Mouse (Mus musculus) left cerebral cortex, postnatal 10 days (tissue): Measurements from ENCODE around the gene Il1a. TPM values are rescaled to one million over a fixed set of nuclear protein-coding genes. Genes with fewer than 3 reads are reported as not detected.

ENCODE experiments used
- DNase-seq, 2 experiments: peaks; one replicate each; pipeline ENCODE4 v3.0.0; 2021 to 2022; ENCODE audit warnings: low spot score in 2 of 2, mixed read lengths in 1 of 2; ENCODE audit errors: extremely low spot score in 1 of 2
- intact Hi-C: fragments of 180-260 bp; cut with DNase I; formaldehyde crosslinking; loops from one replicate; pipeline ENCODE4 v1.15.1; 2025
- total RNA-seq, 2 experiments: library from RNA; stranded (reverse); gene quantifications; 2 replicates each; pipeline ENCODE4 v1.2.3; 2021

Gene Il1a
- under 1 TPM; 0.49 to 0.57 TPM for total RNA-seq

GRCm38 (mm10) chr2:129309836-129310235 is at the start of gene Il1a:
Il1a (minus strand) TSS chr2:129309972.
- intact Hi-C loops, result no loop called here

GRCm38 (mm10) chr2:129338138-129338621 is 28.4 kb upstream of the Il1a start:
- DNase-seq, result no peak
- intact Hi-C loops, result no loop called here

More at GRCm38 (mm10) chr2:129309836-129310235, at the start of gene Il1a:
- no peak for DNase-seq

DNA sequence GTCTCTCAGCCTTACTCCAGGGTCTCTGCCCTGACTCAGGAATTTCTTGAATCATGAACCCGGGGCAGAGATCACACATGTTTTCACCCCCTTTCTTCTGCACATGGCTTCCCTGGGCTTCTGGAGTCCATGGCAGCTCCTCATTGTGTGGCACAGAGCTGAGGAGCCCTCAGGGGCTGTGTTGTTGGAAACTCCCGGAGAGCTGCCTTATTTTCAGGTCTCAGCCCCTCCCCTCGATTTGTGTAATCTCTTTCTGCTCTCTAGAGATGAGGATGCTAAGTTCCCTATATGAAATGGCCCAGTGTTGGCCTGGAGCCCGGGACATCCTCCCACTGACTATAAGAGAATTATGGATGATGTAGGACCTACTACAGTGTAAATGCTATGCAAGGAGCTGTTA is 23.7 kb upstream of the Il1a start:
- no peak for DNase-seq
- intact Hi-C loops, result no loop called here

DNA sequence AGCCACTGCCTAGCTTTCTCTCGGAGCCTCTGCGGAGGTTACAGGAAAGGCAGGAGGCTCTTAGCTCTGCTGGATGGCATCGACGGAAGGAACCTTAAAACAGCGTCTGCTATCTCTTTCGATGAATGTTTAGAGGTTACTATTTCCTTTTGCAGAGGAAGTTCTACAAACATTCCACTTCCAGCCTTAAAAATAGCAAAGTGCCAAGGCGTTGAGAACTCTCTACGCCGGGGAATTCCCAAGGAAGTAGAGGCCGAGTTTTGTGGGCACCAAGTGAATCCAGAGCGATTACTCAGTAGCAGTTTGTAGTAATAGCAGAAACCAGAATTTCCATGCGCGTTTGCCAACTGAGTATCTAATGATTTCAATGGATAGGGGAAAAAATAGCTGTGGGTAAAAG is 20.8 kb upstream of the Il1a start:
- no peak for DNase-seq
- intact Hi-C loops, result no loop called here

GRCm38 (mm10) chr2:129330024-129330423 is 20.3 kb upstream of the Il1a start:
- DNase-seq, result no peak
- intact Hi-C loops, result no loop called here

DNA sequence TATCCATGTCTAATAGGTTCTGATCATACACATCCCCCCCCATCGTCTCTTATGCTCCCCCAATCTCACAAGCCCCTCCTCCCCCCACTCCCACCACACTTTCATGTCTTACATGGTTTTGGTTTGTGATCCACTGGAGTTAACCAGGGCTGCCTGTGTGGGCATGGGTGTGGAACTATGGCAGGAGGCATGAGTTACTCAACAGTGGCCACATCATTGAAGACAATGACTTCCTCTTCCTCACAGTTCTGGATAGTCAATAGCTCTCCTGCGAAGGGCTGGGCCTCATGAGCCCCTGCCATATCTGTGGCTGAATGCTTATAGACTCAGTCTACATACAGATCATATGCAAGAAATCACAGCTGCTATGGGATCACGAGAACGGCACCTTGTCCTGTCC is 18.5 kb upstream of the Il1a start:
- no peak for DNase-seq
- intact Hi-C loops, result no loop called here

GRCm38 (mm10) chr2:129324216-129324615 is 14.4 kb upstream of the Il1a start:
- intact Hi-C loops, result no loop called here
- DNase-seq, result no peak

- DNase-seq, result peak in 1 of 2 experiments; percentile 34
- intact Hi-C loops, result no loop called here
These were observed 12.4 kb upstream of the Il1a start for GRCm38 (mm10) chr2:129322117-129322635.

DNA sequence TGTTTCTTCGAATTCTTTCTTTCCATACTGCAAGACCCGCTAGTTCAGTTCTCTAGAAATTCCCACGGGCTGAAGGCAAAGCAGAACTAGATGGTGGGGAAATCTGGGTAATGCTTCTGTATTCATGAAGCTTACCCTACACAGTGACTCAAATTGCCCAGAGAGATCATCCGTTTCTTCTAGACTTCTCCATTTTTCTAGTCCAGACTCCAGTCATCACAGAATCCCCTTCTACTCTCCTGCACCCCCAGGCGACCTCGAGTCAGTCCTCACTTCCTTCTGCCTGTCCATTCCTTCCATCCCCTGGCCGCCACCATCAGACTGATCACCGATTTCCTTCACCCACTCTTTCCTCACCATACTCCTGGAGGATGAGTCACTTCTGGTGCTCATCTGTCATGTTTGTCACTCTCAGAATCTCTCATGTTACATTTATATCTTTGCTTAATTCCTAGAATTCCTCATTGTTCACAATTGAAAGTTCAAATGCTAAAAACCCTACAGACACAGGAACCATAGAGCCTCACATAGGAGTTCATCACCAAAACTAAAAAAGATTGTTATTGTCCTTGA is 10.3 kb upstream of the Il1a start:
- DNase-seq, result no peak
- intact Hi-C loops, result no loop called here

- intact Hi-C loops, result no loop called here
- DNase-seq, result no peak
These were observed 6.1 kb upstream of the Il1a start for GRCm38 (mm10) chr2:129315831-129316230.

GRCm38 (mm10) chr2:129314880-129315279 is 5.1 kb upstream of the Il1a start:
- intact Hi-C loops, result no loop called here
- DNase-seq, result no peak

GRCm38 (mm10) chr2:129313934-129314333 is 4.2 kb upstream of the Il1a start:
- intact Hi-C loops, result no loop called here

DNA sequence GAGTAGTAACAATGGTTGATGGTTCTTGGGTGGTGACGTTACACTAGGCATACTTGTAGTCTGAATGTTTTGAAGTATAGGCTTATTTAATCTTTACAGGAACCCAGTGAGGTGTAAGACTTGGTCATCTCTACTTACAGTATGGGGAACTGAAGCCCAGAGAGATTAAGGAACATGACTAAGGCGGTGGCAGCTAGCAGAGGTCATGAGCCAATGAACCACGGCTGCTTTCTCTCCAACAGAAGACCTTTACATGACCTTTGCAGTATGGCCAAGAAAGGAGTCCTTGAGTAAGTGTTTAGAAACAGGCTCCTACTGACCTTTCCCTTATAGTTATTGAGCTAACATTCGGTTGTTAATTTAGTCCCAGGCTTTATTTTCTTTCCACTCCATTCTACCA is 3.8 kb downstream of the Il1a start:
- DNase-seq, result no peak
- intact Hi-C loops, result no loop called here

More at GRCm38 (mm10) chr2:129313934-129314333, 4.2 kb upstream of the Il1a start:
- DNase-seq, result no peak

DNA sequence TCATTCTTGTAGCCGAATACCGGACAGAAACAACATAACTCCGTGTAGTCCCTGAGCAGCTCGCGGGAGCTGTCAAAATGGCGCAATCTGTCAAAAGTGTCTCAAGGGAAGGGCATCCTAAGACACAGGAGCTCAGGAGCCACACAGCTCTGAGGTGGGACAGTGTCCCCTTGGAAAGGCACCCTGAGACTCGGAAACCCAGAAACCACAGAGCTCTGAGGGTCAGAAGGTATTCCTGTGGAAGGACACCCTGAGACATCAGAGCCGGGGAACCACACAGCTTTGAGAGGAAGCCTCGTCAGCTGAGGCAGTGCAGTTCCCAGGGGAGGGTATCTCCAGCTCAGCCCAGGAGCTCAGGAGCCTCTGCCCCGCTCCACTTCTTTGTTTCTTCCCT is 12.2 kb downstream of the Il1a start:
- peak in 1 of 2 experiments; percentile 32 for DNase-seq
- intact Hi-C loops, result loop anchor here (5.0 kb wide), 1 partner anchor 110 kb away; no protein-coding TSS in a partner anchor

DNA sequence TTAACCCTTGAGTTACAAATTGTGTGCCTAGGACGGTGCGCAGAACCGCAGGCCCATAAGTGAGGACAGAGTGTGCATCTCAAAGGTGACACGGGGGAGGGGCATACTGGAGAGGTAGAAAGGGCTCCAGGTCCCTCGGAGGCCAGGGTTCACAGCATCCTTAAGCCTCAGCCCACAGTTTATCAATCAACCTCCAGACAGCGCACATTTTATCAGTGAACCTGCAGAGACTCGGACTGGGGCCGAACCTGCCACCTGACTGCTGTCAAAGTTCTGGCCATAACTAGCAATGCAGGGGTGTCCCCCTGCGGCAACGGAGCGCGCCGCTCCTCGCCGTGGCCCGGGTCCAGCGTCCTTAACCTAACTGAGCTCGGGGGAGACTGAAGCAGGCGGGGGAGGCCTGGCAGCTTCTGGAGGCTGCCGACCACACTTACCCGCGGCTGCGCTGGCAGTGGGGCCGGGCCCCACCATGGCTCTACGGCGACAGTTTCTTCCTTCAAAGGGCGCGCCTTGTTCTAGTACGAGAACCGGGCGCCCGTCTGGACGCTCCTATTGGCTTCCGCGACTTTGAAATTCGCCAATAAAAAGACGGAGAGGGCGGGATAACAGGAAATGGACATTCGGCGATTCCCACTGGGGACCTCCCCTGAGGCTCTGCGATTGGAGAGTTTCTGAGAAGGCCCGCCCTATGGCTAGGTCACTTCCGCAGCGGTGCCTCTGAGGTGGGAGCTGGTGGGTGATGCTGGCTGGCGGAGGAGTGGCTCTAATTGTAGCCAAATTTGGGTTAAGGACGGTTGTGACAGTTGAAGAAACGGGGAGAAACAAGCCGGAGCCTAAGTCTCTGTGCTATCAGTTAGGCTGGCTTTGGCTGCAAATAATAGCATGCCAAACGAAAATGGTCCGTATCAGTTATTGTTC is 12.8 kb downstream of the Il1a start, which contains the start of gene Ckap2l:
Gene Ckap2l (minus strand): TSS at position 542 of the 918 bp plus-strand sequence.
- intact Hi-C loops, result loop anchor here (5.0 kb wide), 1 partner anchor 110 kb away; no protein-coding TSS in a partner anchor

DNA sequence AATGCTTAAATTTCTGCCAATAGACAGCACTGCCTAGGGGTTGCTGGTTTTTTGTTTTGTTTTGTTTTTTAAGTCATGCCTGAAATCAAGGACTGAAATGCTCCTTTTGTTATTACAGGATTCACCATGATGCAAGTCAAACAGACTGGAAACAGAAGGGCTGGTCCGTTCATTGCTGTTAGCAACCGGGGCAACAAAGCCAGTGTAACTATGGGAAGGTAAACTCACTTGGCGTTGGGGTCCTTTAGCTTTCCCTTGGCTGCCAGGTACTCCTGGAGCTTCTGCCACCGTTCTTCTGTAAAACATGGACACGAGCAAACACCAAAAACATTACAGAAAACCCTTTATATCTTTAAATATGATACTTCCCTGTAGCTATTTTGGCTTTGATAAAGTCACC is 13.7 kb downstream of the Il1a start:
- DNase-seq, result no peak

More for the DNA sequence above, 12.8 kb downstream of the Il1a start, which contains the start of gene Ckap2l:
- peak; percentile 97 to 98 for DNase-seq

DNA sequence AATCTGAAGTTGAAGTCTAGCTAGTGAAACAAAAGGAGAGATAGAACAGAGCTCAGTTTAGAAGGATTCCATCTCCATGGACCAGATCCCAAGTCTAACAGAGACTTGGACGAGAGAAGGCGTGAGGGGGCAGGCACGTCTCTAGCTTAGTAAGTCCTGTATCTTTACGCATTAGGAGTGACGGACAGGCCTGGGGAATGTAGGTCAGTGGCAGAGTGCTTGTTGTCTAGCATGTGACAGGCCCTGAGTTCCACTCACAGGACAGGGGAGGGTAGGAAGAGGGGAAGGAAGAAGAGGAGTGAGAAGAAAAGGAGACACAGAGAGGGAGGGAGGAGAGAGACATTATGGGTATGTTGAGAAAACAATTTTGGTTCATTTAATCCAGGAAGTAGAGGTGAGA is 14.7 kb downstream of the Il1a start:
- intact Hi-C loops, result loop anchor here (5.0 kb wide), 1 partner anchor 112 kb away; no protein-coding TSS in a partner anchor

More for the DNA sequence above, 13.7 kb downstream of the Il1a start:
- intact Hi-C loops, result loop anchor here (5.0 kb wide), 1 partner anchor 111 kb away; no protein-coding TSS in a partner anchor

GRCm38 (mm10) chr2:129273823-129274222 is 35.9 kb downstream of the Il1a start:
- intact Hi-C loops, result no loop called here
- no peak for DNase-seq

More for the DNA sequence above, 14.7 kb downstream of the Il1a start:
- DNase-seq, result no peak

- DNase-seq, result no peak
- intact Hi-C loops, result no loop called here
These were observed 39.2 kb downstream of the Il1a start for GRCm38 (mm10) chr2:129270621-129271020.
